Mouse (Mus musculus): Measurements from ENCODE around the gene Tmeff2.

Tmeff2 gene

GRCm38 (mm10) chr1:51106401-51106920, 206.0 kb downstream of the Tmeff2 start:
- DNase-seq (ENCODE audit: low read depth, low spot score): no peak

- DNase-seq (ENCODE audit: low read depth, low spot score): no peak
These were observed 206.9 kb downstream of the Tmeff2 start for GRCm38 (mm10) chr1:51107299-51107698.

DNA sequence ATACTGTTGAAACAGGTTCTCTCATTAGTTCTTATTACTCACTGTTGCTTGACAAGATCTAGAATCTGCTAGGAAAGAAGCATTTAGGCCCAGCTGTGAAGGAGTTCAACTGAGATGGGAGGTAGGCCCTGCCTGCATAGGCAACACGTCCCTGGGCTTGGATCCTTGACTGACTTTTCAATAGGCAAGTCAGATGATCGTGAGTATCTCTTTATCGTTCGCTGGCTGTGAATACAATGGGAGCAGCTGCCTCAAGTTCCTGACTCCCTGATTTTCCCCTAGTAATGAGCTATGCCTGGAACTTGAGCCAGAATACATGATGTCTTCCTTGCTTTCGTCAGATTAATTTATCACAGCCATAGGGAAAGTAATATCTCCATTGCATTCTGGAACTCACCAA, 214.3 kb downstream of the Tmeff2 start:
- DNase-seq (ENCODE audit: low read depth, low spot score): no peak

DNA sequence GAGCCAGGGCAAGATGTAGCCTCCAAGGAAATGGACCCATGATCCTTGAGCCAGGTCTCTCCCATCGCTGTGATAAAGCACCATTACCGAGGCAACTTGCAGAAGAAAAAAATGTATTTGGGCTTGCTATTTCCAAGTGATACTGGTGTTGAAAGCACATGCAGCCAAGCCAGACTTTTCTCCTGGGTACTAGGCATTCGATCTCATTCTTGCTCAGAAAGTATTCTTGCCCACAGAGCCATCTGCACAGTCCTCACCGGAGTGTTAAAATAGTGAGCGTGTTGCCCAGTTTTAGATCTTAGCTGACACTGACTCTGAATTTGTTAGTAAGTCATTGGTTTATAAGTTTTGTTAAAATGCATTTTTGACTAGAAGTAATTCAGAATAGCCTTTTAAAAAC, 215.3 kb downstream of the Tmeff2 start:
- no peak for DNase-seq (ENCODE audit: low read depth, low spot score)

GRCm38 (mm10) chr1:51117830-51118229, 217.4 kb downstream of the Tmeff2 start:
- no peak for DNase-seq (ENCODE audit: low read depth, low spot score)

- DNase-seq (ENCODE audit: low read depth, low spot score): no peak
These were observed 225.4 kb downstream of the Tmeff2 start for GRCm38 (mm10) chr1:51125671-51126424.

- no peak for DNase-seq (ENCODE audit: low read depth, low spot score)
These were observed 225.9 kb downstream of the Tmeff2 start for GRCm38 (mm10) chr1:51126425-51126765.

DNA sequence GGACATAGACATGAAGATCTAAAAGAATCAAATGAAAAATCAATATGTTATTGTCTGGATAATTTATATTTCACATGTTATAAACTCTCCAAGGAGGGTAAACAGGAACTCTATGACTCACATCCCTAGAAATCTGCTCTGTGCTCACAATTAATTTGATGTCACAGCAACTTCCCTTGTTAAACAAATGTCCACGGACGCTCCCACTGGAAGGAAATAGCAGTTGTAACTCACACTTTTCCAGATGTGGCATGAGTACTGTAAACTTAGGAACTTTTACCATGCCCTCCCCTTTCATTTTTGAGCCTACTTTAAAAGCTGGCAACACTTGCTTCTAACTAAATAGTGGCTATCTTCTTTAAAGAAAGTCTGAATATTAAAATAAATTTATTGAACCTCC, 236.3 kb downstream of the Tmeff2 start:
- no peak for DNase-seq (ENCODE audit: low read depth, low spot score)

GRCm38 (mm10) chr1:51139605-51140004, 239.2 kb downstream of the Tmeff2 start:
- DNase-seq (ENCODE audit: low read depth, low spot score): no peak

GRCm38 (mm10) chr1:51141381-51141780, 240.9 kb downstream of the Tmeff2 start:
- no peak for DNase-seq (ENCODE audit: low read depth, low spot score)

- no peak for DNase-seq (ENCODE audit: low read depth, low spot score)
These were observed 242.3 kb downstream of the Tmeff2 start for GRCm38 (mm10) chr1:51142729-51143128.

GRCm38 (mm10) chr1:51145693-51146092, 245.2 kb downstream of the Tmeff2 start:
- DNase-seq (ENCODE audit: low read depth, low spot score): no peak

GRCm38 (mm10) chr1:51148481-51149137, 248.2 kb downstream of the Tmeff2 start:
- DNase-seq (ENCODE audit: low read depth, low spot score): no peak

GRCm38 (mm10) chr1:51149488-51149887, 249.0 kb downstream of the Tmeff2 start:
- no peak for DNase-seq (ENCODE audit: low read depth, low spot score)

DNA sequence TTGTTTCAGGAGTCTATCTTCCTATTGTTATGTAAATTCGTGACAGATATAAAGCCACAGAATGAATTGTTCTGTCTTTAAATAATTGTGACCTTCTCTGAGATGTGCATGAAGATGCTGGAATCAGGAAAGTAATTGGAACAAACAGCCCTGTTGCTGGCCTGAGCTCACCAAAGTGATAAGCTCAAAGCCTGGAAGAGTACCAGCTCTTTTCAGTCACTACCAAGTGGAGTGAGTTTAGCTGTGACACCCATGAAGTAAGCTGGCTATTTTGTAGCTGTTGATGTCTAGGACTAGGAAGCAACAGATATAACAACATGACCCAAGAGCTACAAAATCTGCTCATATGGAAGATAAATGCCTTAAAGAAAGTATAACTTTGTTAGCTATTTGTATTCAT, 249.4 kb downstream of the Tmeff2 start:
- DNase-seq (ENCODE audit: low read depth, low spot score): no peak

GRCm38 (mm10) chr1:51152017-51152416, 251.6 kb downstream of the Tmeff2 start:
- no peak for DNase-seq (ENCODE audit: low read depth, low spot score)

- DNase-seq (ENCODE audit: low read depth, low spot score): no peak
These were observed 252.4 kb downstream of the Tmeff2 start for GRCm38 (mm10) chr1:51152856-51153255.

GRCm38 (mm10) chr1:51184276-51184675, 283.8 kb downstream of the Tmeff2 start:
- DNase-seq (ENCODE audit: low read depth, low spot score): no peak

- no peak for DNase-seq (ENCODE audit: low read depth, low spot score)
These were observed 288.6 kb downstream of the Tmeff2 start for GRCm38 (mm10) chr1:51189008-51189407.

DNA sequence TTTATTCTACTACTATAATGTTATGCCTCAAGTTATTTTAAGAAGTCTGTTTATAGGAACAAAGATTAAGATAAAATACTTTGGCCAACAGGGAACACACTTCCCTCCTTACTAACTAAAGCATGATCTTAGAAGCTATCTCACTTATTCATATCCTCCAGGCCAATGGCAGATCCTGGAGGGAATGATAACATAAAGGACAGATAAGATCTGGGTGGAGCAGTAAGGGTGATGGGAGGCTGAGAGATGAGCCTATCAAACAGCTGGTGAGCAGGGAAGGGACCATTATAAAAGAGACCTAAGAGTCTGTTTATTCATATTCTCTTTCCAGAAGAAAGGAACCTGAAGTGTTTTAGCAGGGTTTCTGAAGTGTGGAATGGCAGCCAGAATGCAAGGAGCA, 290.8 kb downstream of the Tmeff2 start:
- no peak for DNase-seq (ENCODE audit: low read depth, low spot score)

DNA sequence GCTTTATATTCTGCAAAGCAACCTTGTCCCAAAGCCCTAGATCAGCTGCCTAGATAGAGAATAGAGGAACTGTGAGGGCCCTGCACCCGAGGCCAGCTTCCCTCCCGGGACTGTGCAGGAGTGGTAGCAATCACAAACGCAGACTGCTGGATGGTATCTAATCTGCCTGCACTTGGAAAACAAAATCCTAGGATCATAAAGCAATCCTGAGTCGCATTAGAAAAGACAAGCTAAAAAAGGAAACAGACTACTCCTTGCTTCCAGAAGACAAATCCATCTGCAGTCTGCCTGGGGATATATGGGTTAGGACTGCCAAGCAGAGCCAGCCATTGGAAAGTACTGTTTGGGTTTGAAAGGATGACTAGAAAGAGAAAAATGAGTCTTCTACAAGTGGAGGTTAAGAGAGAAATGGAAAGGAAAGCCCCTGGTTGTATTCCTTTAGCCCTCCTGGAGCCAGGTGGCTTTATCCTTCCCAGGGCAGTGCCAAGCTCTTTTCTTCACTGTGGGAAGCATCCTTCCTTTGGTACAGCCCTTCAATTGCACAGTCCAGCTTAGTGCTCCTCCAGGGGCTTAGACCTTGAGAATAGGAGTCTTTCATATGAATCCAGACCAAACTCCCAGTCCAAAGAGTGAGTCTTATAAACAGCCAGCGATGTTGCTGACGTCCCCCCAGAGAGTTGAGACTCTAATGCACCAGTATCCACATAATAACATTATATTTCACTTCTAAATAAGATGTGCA, 291.6 kb downstream of the Tmeff2 start:
- no peak for DNase-seq (ENCODE audit: low read depth, low spot score)

- no peak for DNase-seq (ENCODE audit: low read depth, low spot score)
These were observed 298.8 kb downstream of the Tmeff2 start for GRCm38 (mm10) chr1:51199088-51199830.
